Mouse (Mus musculus) urinary bladder, postnatal 10 days (tissue): Measurements from ENCODE around the gene Leo1.
"Not testable (repeated sequence)": the region's sequence is repeated elsewhere in the genome, so short reads cannot be mapped to it uniquely, and the experiment has no call there.

Source experiments
- DNase-seq: peaks from one replicate; pipeline ENCODE4 v3.0.0; 2022; ENCODE audit warnings: low spot score

The Leo1 gene

GRCm38 (mm10) chr9:75468297-75468696, 27.0 kb downstream of the Leo1 start:
- DNase-seq = no peak

DNA sequence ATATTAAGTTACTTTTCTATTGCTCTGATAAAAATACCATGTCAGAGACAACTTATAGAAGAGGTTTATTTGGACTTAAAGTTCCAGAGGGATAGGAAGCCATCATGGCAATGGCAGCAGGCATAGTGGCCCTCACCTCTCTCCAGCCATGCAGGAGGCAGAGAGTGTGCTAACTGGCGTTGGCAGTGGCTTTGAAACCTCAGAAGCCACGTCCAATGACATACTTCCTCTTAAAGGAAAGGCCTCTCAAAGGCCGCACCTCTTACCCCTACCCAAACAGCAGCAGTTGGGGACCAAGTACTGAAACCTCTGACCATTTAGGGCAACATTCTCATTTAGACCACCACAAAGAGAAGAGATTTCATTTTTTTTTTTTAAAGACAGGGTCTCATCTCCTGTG, 35.9 kb downstream of the Leo1 start:
- DNase-seq = no peak

DNA sequence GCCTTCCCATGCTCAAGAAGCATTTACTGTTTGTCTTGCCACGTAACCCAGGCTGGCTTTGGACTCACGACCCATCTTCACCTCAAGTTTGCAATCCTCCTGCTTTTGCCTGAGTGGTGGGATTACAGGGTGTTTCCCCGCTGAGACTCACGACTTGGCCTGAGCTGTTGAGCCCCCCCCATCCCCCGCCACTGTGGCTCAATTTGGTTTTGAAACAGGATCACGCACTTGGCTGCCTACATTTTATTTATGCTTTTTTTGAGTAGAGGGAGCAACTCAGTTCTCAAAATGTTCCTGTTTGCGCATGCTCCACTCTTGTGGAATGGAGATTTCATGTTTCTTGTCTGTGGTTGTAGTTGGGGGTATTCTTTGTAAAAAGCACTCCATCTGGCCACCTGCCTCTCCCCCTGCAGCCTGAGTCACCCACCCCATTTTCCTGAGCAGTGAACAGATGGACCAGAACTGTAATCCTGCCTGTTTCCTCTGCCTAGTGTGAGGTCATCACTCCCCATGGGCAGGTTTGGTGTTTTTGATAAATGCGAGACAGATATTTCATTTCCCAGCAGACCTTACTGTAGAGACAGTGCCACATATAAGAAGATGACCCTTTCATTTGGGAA, 37.9 kb downstream of the Leo1 start:
- DNase-seq = no peak

- no peak for DNase-seq
These were observed 39.3 kb downstream of the Leo1 start for GRCm38 (mm10) chr9:75480536-75481075.

DNA sequence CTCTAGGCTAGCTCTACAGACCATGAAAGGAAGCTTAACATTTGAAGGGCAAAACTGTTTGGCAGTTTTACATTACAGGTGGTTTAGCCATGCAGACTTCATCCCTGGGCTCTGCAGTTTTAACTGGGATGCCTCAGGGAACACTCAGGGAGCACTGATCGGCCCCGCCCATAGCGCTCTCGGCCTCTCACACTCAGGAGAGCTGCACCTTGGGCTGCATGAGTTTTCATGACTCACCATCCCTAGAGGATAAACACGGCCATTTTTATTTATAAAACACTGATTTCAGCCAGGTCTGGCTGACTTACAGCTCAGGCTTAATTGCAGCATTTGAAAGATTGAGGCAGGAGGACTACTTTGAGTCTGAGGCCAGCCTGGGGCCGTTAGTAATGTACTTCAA, 43.9 kb downstream of the Leo1 start:
- no peak for DNase-seq

GRCm38 (mm10) chr9:75488255-75488654, 46.9 kb downstream of the Leo1 start:
- DNase-seq = not testable (repeated sequence)

GRCm38 (mm10) chr9:75494407-75495005, 53.2 kb downstream of the Leo1 start:
- DNase-seq = no peak

DNA sequence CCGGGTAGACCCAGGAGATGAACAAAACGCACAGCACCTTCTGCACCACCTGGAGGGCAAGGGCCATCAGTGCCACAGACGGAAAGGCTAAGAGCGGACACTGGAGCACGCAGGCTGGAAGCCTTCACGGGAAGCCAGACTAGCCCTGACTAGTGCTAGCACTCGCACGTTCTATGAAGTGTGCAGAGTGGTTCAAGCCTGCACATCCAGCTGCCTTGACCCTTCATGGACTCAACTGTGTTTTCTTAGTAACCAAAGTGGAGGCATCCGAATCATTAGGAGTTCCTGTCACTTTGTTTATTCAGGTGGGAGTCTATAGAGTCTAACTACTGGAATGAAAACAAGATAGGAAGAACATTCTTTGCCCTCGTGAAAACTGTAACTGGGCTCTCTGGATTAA, 54.6 kb downstream of the Leo1 start:
- DNase-seq = no peak

GRCm38 (mm10) chr9:75498571-75498970, 57.2 kb downstream of the Leo1 start:
- no peak for DNase-seq

GRCm38 (mm10) chr9:75504311-75504710, 63.0 kb downstream of the Leo1 start:
- no peak for DNase-seq

- DNase-seq = no peak
These were observed 70.1 kb downstream of the Leo1 start for GRCm38 (mm10) chr9:75511236-75511939.

GRCm38 (mm10) chr9:75515464-75516113, 74.3 kb downstream of the Leo1 start:
- no peak for DNase-seq
